In the genomic region with DNA sequence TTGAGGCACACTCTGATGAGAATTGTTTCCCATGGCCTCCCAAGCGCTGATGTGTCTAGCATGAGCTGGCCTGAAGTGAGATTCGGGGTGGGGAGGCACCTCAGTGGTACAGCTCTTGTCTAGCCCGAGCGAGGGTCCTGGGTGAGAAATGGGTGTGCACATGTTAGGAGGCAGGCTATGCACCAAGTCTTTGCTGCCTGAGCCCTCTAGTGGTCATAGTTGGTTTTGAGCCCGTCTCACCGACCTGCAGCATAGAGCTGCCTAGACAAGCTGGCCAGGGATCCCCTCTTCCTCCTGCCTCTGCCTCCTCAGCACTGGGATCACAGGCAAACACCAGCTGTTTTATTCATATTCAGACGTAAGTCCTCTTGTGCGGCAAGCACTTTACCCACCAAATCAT, we compare ENCODE assay signal across 8 mouse cellular contexts. TPM values are rescaled to one million over a fixed set of nuclear protein-coding genes. Genes with fewer than 3 reads are reported as not detected.
DNase-seq lines count a peak whose midpoint lies in the region; ATAC-seq and TF ChIP-seq lines count a peak whose summit lies in the region.

No protein-coding gene starts in this region.

- no peak overlapping the region for H3K4me3 ChIP-seq in cerebellum, adult 2 months (replicated peaks; ENCODE audit: insufficient read depth, low read depth, low read length)
- H3K4me3 ChIP-seq in hindbrain, embryonic 16.5 days (ENCODE audit: low read length) = no peak overlapping the region

- peaks cover 26% of the 10 kb centered on the region for H3K4me1 ChIP-seq in cerebellum, adult 2 months (ENCODE audit: control insufficient read depth, insufficient read depth, low read length)
- H3K4me1 ChIP-seq in hindbrain, embryonic 16.5 days (ENCODE audit: control insufficient read depth, insufficient read depth, low read depth, low read length) = peaks cover 30% of the 10 kb centered on the region

- H3K4me2 ChIP-seq in hindbrain, embryonic 16.5 days (ENCODE audit: low read length) = no peak overlapping the region

- TF ChIP-seq CTCF in cerebellum, adult 2 months (IDR thresholded peaks at IDR 0.05; ENCODE audit: borderline replicate concordance, insufficient read depth, low read depth, low read length) = peak; percentile 90

- peak; percentile 62 for ATAC-seq in hindbrain, embryonic 16.5 days

- peaks cover 14% of the 10 kb centered on the region for H3K36me3 ChIP-seq in hindbrain, embryonic 16.5 days (ENCODE audit: control insufficient read depth, insufficient read depth, low read length)

- no peak overlapping the region for H3K27ac ChIP-seq in cerebellum, adult 2 months (ENCODE audit: insufficient read depth, low read length)
- H3K27ac ChIP-seq in hindbrain, embryonic 16.5 days (ENCODE audit: low read depth, low read length) = no peak overlapping the region

- WGBS in cerebellum, adult 2 months = 12% methylated on average over 8 of the region's 8 CpGs
- 26% methylated on average over 8 of the region's 8 CpGs for WGBS in hindbrain, embryonic 16.5 days

- no peaks in the 10 kb centered on the region for H3K9me3 ChIP-seq in hindbrain, embryonic 16.5 days (ENCODE audit: control insufficient read depth, low read length)

- no peaks in the 10 kb centered on the region for H3K27me3 ChIP-seq in cerebellum, adult 2 months (ENCODE audit: control insufficient read depth, insufficient read depth, low read length)
- no peaks in the 10 kb centered on the region for H3K27me3 ChIP-seq in hindbrain, embryonic 16.5 days (replicated peaks; ENCODE audit: control insufficient read depth, insufficient read depth, low read length)

- no peak overlapping the region for H3K9ac ChIP-seq in hindbrain, embryonic 16.5 days (ENCODE audit: low read depth, low read length)

- no peak for TF ChIP-seq POLR2A in cerebellum, adult 2 months (IDR thresholded peaks at IDR 0.05; ENCODE audit: borderline replicate concordance, insufficient read depth, low read length)

- peak; percentile 87 for DNase-seq in MN1 (ENCODE audit: low spot score)
- peak; percentile 75 to 81 for DNase-seq in cerebellum, adult 2 months
- DNase-seq in frontal cortex, adult 2 months (ENCODE audit: extremely low spot score in 1 of 2, low spot score in 1 of 2) = peak; percentile 69 to 92
- peak; percentile 68 to 75 for DNase-seq in layer of hippocampus, postnatal 36 days
- peak; percentile 85 for DNase-seq in lung, postnatal 25 days (ENCODE audit: low spot score)
- peak; percentile 84 for DNase-seq in right cerebral cortex, adult 18-20 months
- DNase-seq in urinary bladder, postnatal 36 days (ENCODE audit: low spot score in 2 of 2) = peak; percentile 52 to 71

RNA-seq across cellular contexts. Expression of a gene that starts 7.4 kb away (rescaled TPM):
- 19.9 and 21.8 TPM in 2 replicates for polyA plus RNA-seq in cerebellum, adult 2 months (2012; rRNA removed)
- 23.7 and 24.1 TPM in 2 replicates for polyA plus RNA-seq in frontal cortex, adult 2 months (2012; rRNA removed)
- polyA plus RNA-seq in hindbrain, embryonic 16.5 days (2015; fragmentation: Nextera tagmentation; extraction: Ambion mirVana) = 17.4 and 18.2 TPM in 2 replicates
- 10 to 100 TPM; 34.3 to 35.7 TPM for total RNA-seq in layer of hippocampus, postnatal 36 days (2021)

RNA-seq across cellular contexts. Expression of a gene that starts 12.6 kb away (rescaled TPM):
- 4.5 and 4.7 TPM in 2 replicates for polyA plus RNA-seq in cerebellum, adult 2 months (2012; rRNA removed)
- 4.5 and 5.0 TPM in 2 replicates for polyA plus RNA-seq in frontal cortex, adult 2 months (2012; rRNA removed)
- polyA plus RNA-seq in hindbrain, embryonic 16.5 days (2015; fragmentation: Nextera tagmentation; extraction: Ambion mirVana) = 1.5 and 1.9 TPM in 2 replicates
- 1 to 10 TPM; 6.1 to 6.7 TPM for total RNA-seq in layer of hippocampus, postnatal 36 days (2021)

RNA-seq across cellular contexts. Expression of a gene that starts 28.7 kb away (rescaled TPM):
- 15.6 and 20.9 TPM in 2 replicates for polyA plus RNA-seq in cerebellum, adult 2 months (2012; rRNA removed)
- 10.8 and 11.2 TPM in 2 replicates for polyA plus RNA-seq in frontal cortex, adult 2 months (2012; rRNA removed)
- polyA plus RNA-seq in hindbrain, embryonic 16.5 days (2015; fragmentation: Nextera tagmentation; extraction: Ambion mirVana) = 15.5 and 21.1 TPM in 2 replicates
- 10 to 100 TPM; 10.9 to 15.0 TPM for total RNA-seq in layer of hippocampus, postnatal 36 days (2021)

RNA-seq across cellular contexts. Expression of a gene that starts 36.1 kb away (rescaled TPM):
- polyA plus RNA-seq in cerebellum, adult 2 months (2012; rRNA removed) = not detected in 2 replicates
- polyA plus RNA-seq in frontal cortex, adult 2 months (2012; rRNA removed) = not detected in 2 replicates
- polyA plus RNA-seq in hindbrain, embryonic 16.5 days (2015; fragmentation: Nextera tagmentation; extraction: Ambion mirVana) = not detected in 2 replicates
- not detected for total RNA-seq in layer of hippocampus, postnatal 36 days (2021)

RNA-seq across cellular contexts. Expression of a gene that starts 39.1 kb away (rescaled TPM):
- polyA plus RNA-seq in cerebellum, adult 2 months (2012; rRNA removed) = 0.65 and 0.71 TPM in 2 replicates
- polyA plus RNA-seq in frontal cortex, adult 2 months (2012; rRNA removed) = 1.8 and 2.1 TPM in 2 replicates
- polyA plus RNA-seq in hindbrain, embryonic 16.5 days (2015; fragmentation: Nextera tagmentation; extraction: Ambion mirVana) = 23.3 and 28.2 TPM in 2 replicates
- 1 to 10 TPM; 1.2 to 1.3 TPM for total RNA-seq in layer of hippocampus, postnatal 36 days (2021)
